Mouse (Mus musculus) mature B cell (primary cell): ENCODE results near the gene Aven.

Experiments used
- in situ Hi-C: fragments of 300-500 bp; cut with MboI; formaldehyde crosslinking; loops from 2 replicates; pipeline ENCODE4 v1.14.3; 2019

The Aven gene

GRCm38 (mm10) chr2:112656131-112656530, 163.4 kb downstream of the Aven start:
- in situ Hi-C loops: no loop called here

- in situ Hi-C loops: no loop called here
These were observed 176.7 kb downstream of the Aven start for GRCm38 (mm10) chr2:112669461-112669860.

GRCm38 (mm10) chr2:112676175-112676574, 183.4 kb downstream of the Aven start:
- in situ Hi-C loops: no loop called here

GRCm38 (mm10) chr2:112676721-112677120, 184.0 kb downstream of the Aven start:
- in situ Hi-C loops: no loop called here

GRCm38 (mm10) chr2:112677246-112677645, 184.5 kb downstream of the Aven start:
- in situ Hi-C loops: no loop called here

GRCm38 (mm10) chr2:112681817-112682216, 189.1 kb downstream of the Aven start:
- in situ Hi-C loops: no loop called here
